Mouse (Mus musculus): Measurements from ENCODE around the gene Tfr2.
"Not testable (repeated sequence)": the region's sequence is repeated elsewhere in the genome, so short reads cannot be mapped to it uniquely, and the experiment has no call there.

Tfr2 gene

GRCm38 (mm10) chr5:137583670-137584169, 14.1 kb downstream of the Tfr2 start:
- no peak for DNase-seq (ENCODE audit: low spot score in 2 of 2)

GRCm38 (mm10) chr5:137584976-137585375, 15.3 kb downstream of the Tfr2 start:
- DNase-seq (ENCODE audit: low spot score in 2 of 2), result peak in 1 of 2 experiments; percentile 69

GRCm38 (mm10) chr5:137590507-137590906, 20.9 kb downstream of the Tfr2 start:
- no peak for DNase-seq (ENCODE audit: low spot score in 2 of 2)

- no peak for DNase-seq (ENCODE audit: low spot score in 2 of 2)
Measured at GRCm38 (mm10) chr5:137595921-137596320, 26.3 kb downstream of the Tfr2 start.

GRCm38 (mm10) chr5:137596601-137597261, 27.1 kb downstream of the Tfr2 start:
- DNase-seq (ENCODE audit: low spot score in 2 of 2), result no peak

- DNase-seq (ENCODE audit: low spot score in 2 of 2), result no peak
Measured at GRCm38 (mm10) chr5:137597625-137598024, 28.0 kb downstream of the Tfr2 start.

GRCm38 (mm10) chr5:137598100-137598826, 28.6 kb downstream of the Tfr2 start:
- no peak for DNase-seq (ENCODE audit: low spot score in 2 of 2)

GRCm38 (mm10) chr5:137599600-137599999, 30.0 kb downstream of the Tfr2 start:
- DNase-seq (ENCODE audit: low spot score in 2 of 2), result no peak

GRCm38 (mm10) chr5:137600281-137600618, 30.6 kb downstream of the Tfr2 start:
- no peak for DNase-seq (ENCODE audit: low spot score in 2 of 2)

GRCm38 (mm10) chr5:137600619-137601364, 31.2 kb downstream of the Tfr2 start, which contains the start of gene Mospd3:
Gene Mospd3 (minus strand): TSS chr5:137601058.
- peak; percentile 91 to 97 for DNase-seq (ENCODE audit: low spot score in 2 of 2)

- DNase-seq (ENCODE audit: low spot score in 2 of 2), result no peak
Measured at GRCm38 (mm10) chr5:137601365-137601729, 31.7 kb downstream of the Tfr2 start.

GRCm38 (mm10) chr5:137607860-137608653, 38.4 kb downstream of the Tfr2 start:
- DNase-seq (ENCODE audit: low spot score in 2 of 2), result no peak

GRCm38 (mm10) chr5:137608654-137609190, 39.1 kb downstream of the Tfr2 start:
- DNase-seq (ENCODE audit: low spot score in 2 of 2), result no peak

- DNase-seq (ENCODE audit: low spot score in 2 of 2), result no peak
Measured at GRCm38 (mm10) chr5:137609292-137609691, 39.7 kb downstream of the Tfr2 start.

- DNase-seq (ENCODE audit: low spot score in 2 of 2), result no peak
Measured at GRCm38 (mm10) chr5:137610056-137610455, 40.4 kb downstream of the Tfr2 start.

- DNase-seq (ENCODE audit: low spot score in 2 of 2), result no peak
Measured at GRCm38 (mm10) chr5:137610548-137611244, 41.1 kb downstream of the Tfr2 start.

- no peak for DNase-seq (ENCODE audit: low spot score in 2 of 2)
Measured at GRCm38 (mm10) chr5:137611245-137611602, 41.6 kb downstream of the Tfr2 start.

GRCm38 (mm10) chr5:137613076-137613475, 43.4 kb downstream of the Tfr2 start:
- DNase-seq (ENCODE audit: low spot score in 2 of 2), result no peak

GRCm38 (mm10) chr5:137613550-137613949, 43.9 kb downstream of the Tfr2 start, which contains the start of gene Pcolce:
Gene Pcolce (minus strand): TSS chr5:137613784.
- DNase-seq (ENCODE audit: low spot score in 2 of 2), result no peak

GRCm38 (mm10) chr5:137614921-137615320, 45.3 kb downstream of the Tfr2 start:
- not testable (repeated sequence) for DNase-seq (ENCODE audit: low spot score in 2 of 2)

GRCm38 (mm10) chr5:137615347-137615746, 45.7 kb downstream of the Tfr2 start:
- DNase-seq (ENCODE audit: low spot score in 2 of 2), result no peak

Data from left cerebral cortex, adult 9 months (tissue).